Mouse (Mus musculus) liver, embryonic 14.5 days (tissue): ENCODE measurements around the gene Lhfpl3.

Experiments
- CTCF ChIP-seq: IDR thresholded peaks from 2 replicates; pipeline ENCODE4 v1.5.1; 2016; ENCODE audit warnings: antibody characterized with exemption, low read depth, control low read depth
- EP300 ChIP-seq: IDR thresholded peaks from 2 replicates; pipeline ENCODE4 v1.6.1; 2016; ENCODE audit warnings: antibody characterized with exemption, low read depth

DNA sequence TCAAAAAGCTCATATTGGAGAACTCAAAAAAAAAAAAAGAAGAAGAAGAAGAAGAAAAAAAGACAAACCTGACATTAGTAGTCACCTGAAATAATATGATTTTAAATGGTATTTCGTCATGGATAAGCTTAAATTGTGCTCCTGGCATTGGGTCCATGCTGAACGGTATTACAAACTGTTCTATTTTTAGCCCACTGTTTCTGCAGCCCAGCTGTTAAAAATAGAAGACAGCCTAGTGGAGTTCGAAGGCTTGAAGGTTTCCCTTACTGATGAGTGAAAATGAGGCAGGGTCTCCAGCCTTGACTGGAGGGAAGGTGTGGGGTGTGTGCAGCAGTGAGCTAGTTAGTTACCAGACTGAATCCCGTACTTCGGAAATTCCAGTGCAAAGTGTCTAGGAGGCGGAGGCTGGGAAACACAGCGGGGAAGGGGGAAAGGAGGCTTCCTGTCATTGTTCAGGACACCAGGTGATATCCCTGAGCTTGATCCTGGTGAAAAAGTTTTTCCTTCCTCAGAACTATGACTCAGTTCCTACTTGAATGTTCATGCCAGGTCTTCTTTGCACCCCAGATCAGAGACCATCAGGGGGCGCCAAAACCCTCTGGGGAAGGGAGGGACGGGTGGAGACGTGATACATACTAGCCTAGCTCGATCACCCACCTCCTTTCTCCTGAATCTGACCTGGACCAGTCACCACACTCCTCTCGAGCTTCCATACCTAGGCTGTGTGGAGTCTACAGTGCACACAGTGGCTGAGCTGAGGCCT is 505.8 kb downstream of the Lhfpl3 start:
- peak; percentile 65 for TF ChIP-seq CTCF
- no peak for TF ChIP-seq EP300
